Mouse (Mus musculus) G1E (cell line): ENCODE results near the gene Zfp60. TPM values are rescaled to one million over a fixed set of nuclear protein-coding genes. Genes with fewer than 3 reads are reported as not detected.

ENCODE experiments used
- ATAC-seq: 2 replicates; pipeline ENCODE4 v1.8.0; 2016; ENCODE audit warnings: mild to moderate bottlenecking; ENCODE audit not compliant: insufficient number of reproducible peaks, poor library complexity, low FRiP score, severe bottlenecking; ENCODE audit errors: extremely low read depth
- DNase-seq: peaks from one replicate; pipeline ENCODE4 v3.0.0; 2012; ENCODE audit warnings: low spot score
- H3K27me3 ChIP-seq: 2 replicates; pipeline ENCODE4 v1.6.1; 2012; ENCODE audit warnings: mild to moderate bottlenecking, low read length, inconsistent platforms; ENCODE audit not compliant: insufficient read depth
- H3K36me3 ChIP-seq: replicated peaks from 2 replicates; pipeline ENCODE3; 2012; ENCODE audit warnings: mild to moderate bottlenecking, inconsistent platforms
- H3K4me1 ChIP-seq: 2 replicates; pipeline ENCODE4 v1.6.1; 2012; ENCODE audit warnings: low read depth, low read length, inconsistent platforms, mixed read lengths; ENCODE audit not compliant: insufficient read depth
- H3K4me3 ChIP-seq: 2 replicates; pipeline ENCODE4 v1.5.1; 2012; ENCODE audit warnings: low read depth, mild to moderate bottlenecking, inconsistent platforms, low read length, moderate library complexity, mixed read lengths
- H3K9me3 ChIP-seq: replicated peaks from 2 replicates; pipeline ENCODE4 v1.6.1; 2012; ENCODE audit warnings: inconsistent platforms
- CTCF ChIP-seq: IDR thresholded peaks from 2 replicates; pipeline ENCODE4 v1.5.1; 2012; ENCODE audit warnings: low read depth, low read length, inconsistent platforms, mixed read lengths
- GATA1 ChIP-seq: IDR thresholded peaks from 2 replicates; pipeline ENCODE4 v1.6.1; 2012; ENCODE audit warnings: borderline replicate concordance, low read length, inconsistent platforms, mixed read lengths
- GATA2 ChIP-seq: IDR thresholded peaks from 2 replicates; pipeline ENCODE4 v1.6.1; 2012; ENCODE audit warnings: low read depth, low read length, inconsistent platforms, borderline replicate concordance
- POLR2AphosphoS5 ChIP-seq: IDR thresholded peaks from 2 replicates; pipeline ENCODE4 v1.6.1; 2012; ENCODE audit warnings: low read depth, low read length, inconsistent platforms; ENCODE audit not compliant: insufficient replicate concordance
- TAL1 ChIP-seq: conservative IDR thresholded peaks from 2 replicates; pipeline ENCODE4 v1.6.1; 2012; ENCODE audit warnings: low read depth, low read length, inconsistent platforms, mixed read lengths
- polyA plus RNA-seq: library from polyadenylated mRNA; stranded (reverse); fragments of >175 nt; gene quantifications from 2 replicates; pipeline ENCODE4 v1.2.3, GENCODE M21; 2012
- total RNA-seq, 2 experiments: library from RNA; stranded (forward) in 1 of 2; stranded (reverse) in 1 of 2; fragments of 200-1000 nt in 1 of 2; fragments of >200 nt in 1 of 2; fragmentation: Nextera tagmentation in 1 of 2; gene quantifications; 2 replicates each; pipeline ENCODE4 v1.2.3; 2014 to 2017

Zfp60 gene
- total and polyA plus RNA-seq, 3 experiments: 0.70 to 21.4 (median 9.4) TPM

- ATAC-seq: no peak
- Histone ChIP-seq H3K36me3 (no peaks in the 10 kb centered on the region), H3K4me3 (no peak overlapping the region), H3K27me3 (0 out of 2 replicates have a peak, but pooled peaks cover 3% of the 10 kb centered on the region), H3K9me3 (no peaks in the 10 kb centered on the region), H3K4me1 (peaks cover 25% of the 10 kb centered on the region)
- DNase-seq: no peak
- TF ChIP-seq POLR2AphosphoS5 (no peak), TAL1 (no peak), GATA2 (no peak), GATA1 (no peak), CTCF (no peak)
Observed at GRCm38 (mm10) chr7:27727471-27727870, 3.7 kb upstream of the Zfp60 start.

GRCm38 (mm10) chr7:27731946-27732345 is 757 bp downstream of the Zfp60 start:
- TF ChIP-seq TAL1 (no peak), GATA1 (no peak), CTCF (no peak), GATA2 (no peak), POLR2AphosphoS5 (no peak)
- H3K4me1 ChIP-seq: peaks cover 32% of the 10 kb centered on the region
- no peaks in the 10 kb centered on the region for H3K9me3 ChIP-seq
- ATAC-seq (no peak), DNase-seq (peak; percentile 1)
- H3K27me3 ChIP-seq: 0 out of 2 replicates have a peak, but pooled peaks cover 3% of the 10 kb centered on the region
- peak overlapping the region; percentile 79 for H3K4me3 ChIP-seq
- H3K36me3 ChIP-seq: peaks cover 17% of the 10 kb centered on the region

GRCm38 (mm10) chr7:27732508-27732907 is 1.3 kb downstream of the Zfp60 start:
- ATAC-seq (no peak), DNase-seq (no peak)

GRCm38 (mm10) chr7:27735457-27735856 is 4.3 kb downstream of the Zfp60 start:
- Histone ChIP-seq H3K27me3 (no peaks in the 10 kb centered on the region), H3K4me1 (peaks cover 22% of the 10 kb centered on the region), H3K36me3 (peaks cover 43% of the 10 kb centered on the region), H3K9me3 (no peaks in the 10 kb centered on the region), H3K4me3 (no peak overlapping the region)
- TF ChIP-seq GATA2: no peak
- TF ChIP-seq GATA1: no peak
- TF ChIP-seq TAL1: no peak
- no peak for TF ChIP-seq POLR2AphosphoS5
- TF ChIP-seq CTCF: no peak
- no peak for DNase-seq
- no peak for ATAC-seq

More at GRCm38 (mm10) chr7:27732508-27732907, 1.3 kb downstream of the Zfp60 start:
- Histone ChIP-seq H3K27me3 (0 out of 2 replicates have a peak, but pooled peaks cover 3% of the 10 kb centered on the region), H3K4me3 (no peak overlapping the region; the same call in 1 of the 2 replicates), H3K4me1 (peaks cover 27% of the 10 kb centered on the region), H3K9me3 (no peaks in the 10 kb centered on the region), H3K36me3 (peaks cover 19% of the 10 kb centered on the region)
- no peak for TF ChIP-seq TAL1

- ATAC-seq (no peak), DNase-seq (no peak)
- Histone ChIP-seq H3K4me1 (no peaks in the 10 kb centered on the region; the same call in 1 of the 2 replicates), H3K4me3 (no peak overlapping the region), H3K36me3 (no peaks in the 10 kb centered on the region), H3K27me3 (no peaks in the 10 kb centered on the region), H3K9me3 (peaks cover 24% of the 10 kb centered on the region)
- TF ChIP-seq GATA2 (no peak), GATA1 (no peak), TAL1 (no peak), POLR2AphosphoS5 (no peak), CTCF (no peak)
Observed at GRCm38 (mm10) chr7:27756351-27757047, 25.3 kb downstream of the Zfp60 start.

GRCm38 (mm10) chr7:27757048-27757375 is 25.8 kb downstream of the Zfp60 start:
- ATAC-seq (no peak), DNase-seq (no peak)
- no peaks in the 10 kb centered on the region for H3K36me3 ChIP-seq
- no peak for TF ChIP-seq TAL1
- TF ChIP-seq POLR2AphosphoS5: no peak
- TF ChIP-seq GATA1: no peak
- no peak for TF ChIP-seq CTCF
- TF ChIP-seq GATA2: no peak
- no peak overlapping the region for H3K4me3 ChIP-seq
- no peaks in the 10 kb centered on the region for H3K27me3 ChIP-seq
- peaks cover 24% of the 10 kb centered on the region for H3K9me3 ChIP-seq
- H3K4me1 ChIP-seq: no peaks in the 10 kb centered on the region; the same call in 1 of the 2 replicates
